Mouse (Mus musculus) urinary bladder, postnatal 36 days (tissue): ENCODE results near the gene Cep112.

Experiments
- DNase-seq, 2 experiments: peaks; one replicate each; pipeline ENCODE4 v3.0.0; 2022; ENCODE audit warnings: low spot score in 2 of 2, mixed read lengths in 1 of 2

Cep112 gene

DNA sequence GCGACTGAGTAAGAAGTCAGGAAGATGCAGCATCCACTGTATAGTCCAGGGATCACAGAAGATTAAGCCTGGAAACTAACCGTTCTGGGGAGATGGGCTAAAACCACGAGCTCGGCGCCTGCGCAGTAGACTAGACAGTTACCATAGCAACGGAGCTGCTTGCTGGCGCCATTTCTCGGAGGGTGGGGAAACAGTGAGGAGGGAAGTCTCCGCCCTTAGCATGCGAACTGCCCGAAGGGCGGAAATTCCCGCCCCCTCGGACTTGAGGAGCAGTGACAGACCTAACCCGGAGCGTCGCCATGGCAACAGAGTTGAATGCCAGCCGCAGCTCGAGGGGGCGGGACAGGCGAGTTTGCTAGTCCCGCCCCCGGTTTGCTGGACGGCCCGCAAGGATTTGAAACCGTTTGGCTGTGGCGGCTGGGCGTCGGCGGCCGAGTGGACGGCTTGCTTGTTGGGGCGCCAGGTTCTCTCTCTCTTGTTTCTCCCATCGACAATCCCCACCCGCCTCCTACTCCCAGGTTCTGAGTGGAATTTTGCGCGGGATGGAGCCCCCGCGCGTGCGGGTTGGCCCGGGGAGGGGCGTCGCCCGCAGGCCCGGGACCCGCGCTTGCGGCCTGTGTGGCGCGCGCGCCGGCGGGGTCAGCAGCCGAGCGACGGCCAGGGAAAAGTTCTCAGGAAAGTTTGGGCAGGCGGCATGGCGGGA is at the start of gene Cep112:
Gene Cep112 (plus strand): TSS at position 304 of the 703 bp plus-strand sequence.
- DNase-seq, result peak; percentile 93 to 97

DNA sequence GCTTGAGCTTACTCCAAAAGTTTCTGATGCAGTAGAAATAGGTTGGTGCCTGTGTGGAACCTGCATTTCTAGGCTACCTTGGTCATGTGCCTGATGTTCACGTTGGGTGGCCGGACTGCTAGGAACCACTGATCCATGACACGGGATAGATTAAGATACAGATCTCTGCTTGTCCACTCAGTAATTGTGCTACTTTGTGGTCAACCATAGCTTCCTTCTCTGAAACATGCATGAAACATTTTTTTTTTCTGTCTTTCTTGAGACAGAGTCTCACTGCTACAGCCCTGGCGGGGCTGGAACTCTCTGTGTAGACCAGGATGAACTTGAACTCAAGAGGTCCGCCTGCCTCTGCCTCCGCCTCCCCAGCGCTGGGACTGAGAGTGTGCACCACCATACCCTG is 48.2 kb upstream of the Cep112 start:
- no peak for DNase-seq

DNA sequence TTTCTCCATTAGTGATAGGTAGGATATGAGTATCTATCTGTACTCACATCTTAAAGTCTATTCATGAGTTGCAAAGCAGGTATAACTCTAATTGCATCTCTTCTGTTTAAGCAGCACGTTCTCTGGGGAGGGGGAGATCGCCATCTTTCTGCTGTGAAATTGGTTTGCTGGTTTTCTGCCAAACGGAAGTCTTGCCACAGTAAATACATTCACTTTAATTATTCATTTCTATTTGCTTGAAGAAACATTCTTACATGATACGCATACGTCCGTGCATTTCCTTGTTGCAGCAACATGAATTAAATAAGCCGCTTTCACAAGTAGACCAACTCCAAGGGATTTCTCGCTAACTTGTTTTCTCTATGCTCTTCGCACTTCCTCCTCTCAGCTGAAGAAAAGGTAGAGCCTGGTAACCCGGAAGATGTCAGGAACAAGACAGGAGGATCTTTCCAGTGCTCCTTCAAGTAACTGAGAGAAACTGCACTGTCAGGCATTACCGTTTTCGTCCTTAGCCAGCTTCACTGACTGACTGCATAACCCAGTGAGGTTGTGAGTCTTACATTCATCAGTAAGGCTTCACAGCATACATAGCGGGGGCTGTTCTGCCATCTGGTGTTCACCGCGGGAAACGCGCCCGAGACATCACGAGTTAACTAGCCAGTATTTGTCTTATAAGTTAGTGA is 47.2 kb upstream of the Cep112 start:
- peak; percentile 74 to 79 for DNase-seq

DNA sequence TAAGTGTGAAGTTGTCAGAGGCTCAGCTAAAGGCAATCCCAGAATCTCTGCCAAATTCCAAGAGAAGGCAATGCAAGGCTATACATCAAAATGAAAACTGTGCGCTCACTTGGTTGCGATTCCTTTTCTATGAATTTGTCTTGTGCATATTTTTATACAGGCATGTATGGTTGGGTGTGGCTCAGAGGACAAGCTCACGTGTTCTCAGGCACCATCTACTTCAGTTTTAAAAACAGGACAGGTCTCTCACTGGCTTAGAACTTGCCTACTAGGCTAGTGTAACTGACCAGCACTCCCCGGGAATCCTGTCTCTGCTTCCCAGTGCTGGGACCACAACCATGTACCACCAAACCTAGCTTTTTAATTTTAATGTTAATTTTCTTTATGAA is 46.6 kb upstream of the Cep112 start:
- DNase-seq, result no peak

DNA sequence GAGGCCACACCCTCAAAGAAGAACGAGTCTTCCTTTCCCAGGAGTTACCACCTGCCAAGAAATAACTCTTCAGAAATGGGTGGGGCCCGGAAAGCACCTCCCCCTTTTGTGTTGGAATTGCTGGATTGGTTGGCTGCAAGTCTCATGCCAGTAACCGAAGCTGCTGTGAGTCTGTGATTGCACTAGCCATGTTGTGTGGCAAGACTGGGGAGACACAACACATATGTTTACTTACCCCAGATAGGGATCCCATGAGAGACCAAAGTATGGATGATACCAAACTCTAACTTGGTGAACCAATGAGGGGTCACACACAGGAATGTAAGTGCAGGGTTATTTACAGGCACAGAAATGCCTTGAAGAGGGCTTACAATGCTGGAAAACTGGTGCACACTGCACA is 42.3 kb upstream of the Cep112 start:
- DNase-seq, result no peak

DNA sequence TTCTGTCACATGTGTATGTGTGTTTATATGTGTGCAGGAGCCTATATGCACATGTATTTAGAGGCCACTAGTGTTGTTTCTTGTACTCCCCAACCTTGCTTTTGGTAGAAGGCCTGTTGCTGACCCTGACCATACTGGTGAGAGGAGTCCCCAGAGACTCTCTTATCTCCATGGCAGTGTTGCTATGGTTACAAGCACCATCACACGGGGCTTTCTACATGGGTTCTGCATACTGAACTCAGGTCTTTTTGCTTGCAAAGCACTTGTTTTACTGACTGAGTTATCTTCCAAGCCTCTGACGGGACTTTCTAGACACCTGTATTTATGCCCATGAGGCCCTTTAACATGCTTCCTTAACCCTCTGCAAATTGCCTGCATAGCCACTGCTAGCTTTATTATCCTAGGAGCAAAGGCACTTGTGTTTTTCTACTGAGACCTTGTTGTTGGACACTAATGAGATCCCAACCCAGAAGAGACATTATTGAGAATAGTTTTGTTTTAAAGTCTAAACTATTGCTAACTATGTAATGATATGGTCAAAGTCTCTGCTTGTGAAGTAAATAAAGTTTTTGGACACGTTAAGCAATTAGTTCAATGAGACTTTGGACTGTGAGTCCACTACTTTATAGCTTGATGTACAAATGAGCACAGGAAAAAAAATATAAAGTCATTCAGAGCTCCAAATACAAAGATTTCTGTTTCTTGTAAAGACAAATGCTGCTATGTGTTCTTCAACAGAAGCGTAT is 39.9 kb upstream of the Cep112 start:
- DNase-seq, result no peak

DNA sequence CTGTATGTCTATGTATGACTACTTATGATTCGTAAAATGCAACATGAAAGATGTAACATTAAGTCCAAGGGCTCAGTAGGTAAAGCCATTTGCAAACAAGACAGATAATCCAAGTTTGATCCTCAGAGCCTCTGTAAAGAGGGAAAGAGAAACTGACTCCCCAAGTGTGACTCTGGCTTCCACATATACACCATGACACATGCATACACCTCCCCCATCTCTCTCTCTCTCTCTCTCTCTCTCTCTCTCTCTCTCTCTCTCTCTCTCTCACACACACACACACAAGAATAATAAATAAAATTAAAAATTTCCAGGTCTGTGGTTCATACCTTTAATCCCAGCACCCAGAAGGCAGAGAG is 39.3 kb upstream of the Cep112 start:
- no peak for DNase-seq

DNA sequence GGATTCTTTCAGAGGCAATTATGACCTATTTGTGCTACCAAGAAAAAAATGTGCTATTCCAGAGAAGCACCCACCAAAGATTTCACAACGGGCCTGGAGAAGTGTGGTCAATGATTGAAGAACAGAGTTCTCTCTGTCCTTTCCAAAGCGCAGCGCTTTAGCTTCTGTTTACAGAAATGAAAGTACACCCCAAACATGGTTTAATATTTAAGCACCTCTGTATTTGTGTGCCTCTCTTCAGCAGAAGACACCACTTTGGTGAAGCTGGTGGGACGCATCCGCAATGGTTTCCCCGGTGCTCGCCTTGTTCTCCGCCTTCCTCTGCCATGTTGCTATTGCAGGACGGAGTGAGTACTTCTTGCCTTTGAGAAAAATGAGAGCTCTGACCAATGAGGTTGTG is 29.9 kb upstream of the Cep112 start:
- DNase-seq, result no peak

DNA sequence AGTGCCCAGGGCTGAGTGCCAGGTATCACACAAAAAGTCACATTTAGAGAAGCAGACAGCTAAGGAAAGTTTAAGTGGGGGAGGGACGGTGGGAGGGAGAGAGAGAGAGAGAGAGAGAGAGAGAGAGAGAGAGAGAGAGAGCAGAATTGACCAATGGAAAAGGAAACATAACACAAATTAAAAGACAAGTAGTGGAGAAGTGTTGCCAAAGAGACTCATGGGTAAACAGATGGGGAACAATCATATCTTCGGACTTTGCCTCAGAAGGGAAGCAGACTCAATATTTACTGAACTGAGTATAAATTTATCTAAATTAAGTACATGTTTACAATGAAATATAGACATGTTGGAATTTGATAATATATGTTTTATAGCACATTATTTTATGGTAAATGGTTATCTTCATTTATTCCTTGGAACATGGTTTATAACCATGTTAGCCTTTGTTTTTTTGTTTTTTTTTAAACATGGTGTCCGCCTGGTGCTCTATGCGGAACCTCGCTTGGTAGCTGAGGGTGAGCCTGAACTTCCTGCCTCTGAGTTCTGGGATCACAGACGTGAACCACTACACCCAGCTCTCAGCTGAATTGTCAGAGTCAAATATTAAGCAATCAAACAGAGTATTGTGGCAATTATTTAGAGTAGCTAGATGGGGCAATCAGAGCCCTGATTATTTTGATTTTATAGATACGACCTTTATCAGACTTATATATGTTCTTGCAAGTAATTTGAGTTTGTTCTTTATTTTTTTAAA is 28.7 kb upstream of the Cep112 start:
- DNase-seq, result no peak

DNA sequence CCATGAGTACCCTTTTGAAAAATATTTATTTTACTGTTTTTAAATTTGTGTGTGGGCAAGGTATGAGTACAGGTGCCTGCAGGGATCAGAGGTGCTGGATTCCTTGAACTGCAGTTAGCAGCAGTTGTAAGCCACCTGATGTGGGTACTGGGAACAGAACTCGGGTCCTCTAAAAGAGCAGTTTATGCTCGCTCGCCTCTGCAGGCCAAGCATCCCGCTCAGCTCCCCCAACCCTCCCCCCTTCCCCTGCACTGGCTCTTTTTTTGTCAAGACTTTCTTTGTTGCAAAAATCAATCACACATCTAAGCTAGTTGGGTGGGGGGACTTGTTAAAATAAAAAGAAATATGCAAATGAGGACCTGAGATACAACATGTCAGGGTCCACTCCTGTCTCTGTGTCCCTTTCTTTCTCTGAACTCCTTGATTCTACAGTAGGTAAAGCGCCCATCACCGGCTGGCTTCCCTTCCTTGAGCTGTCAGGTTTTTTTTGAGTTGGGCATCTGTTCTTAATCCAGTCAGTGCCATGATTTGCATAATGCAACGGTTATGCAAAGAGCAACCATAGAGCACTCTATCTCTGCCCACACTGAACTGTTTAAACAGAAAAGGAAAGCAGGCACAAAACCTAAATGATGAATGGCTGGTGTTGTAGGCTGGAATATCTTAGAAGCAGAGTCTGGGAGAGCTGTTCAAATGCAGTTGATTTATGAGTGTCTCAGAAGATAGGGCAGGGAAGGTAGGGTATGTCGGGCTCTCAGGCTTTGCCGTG is 14.9 kb upstream of the Cep112 start:
- DNase-seq, result no peak

DNA sequence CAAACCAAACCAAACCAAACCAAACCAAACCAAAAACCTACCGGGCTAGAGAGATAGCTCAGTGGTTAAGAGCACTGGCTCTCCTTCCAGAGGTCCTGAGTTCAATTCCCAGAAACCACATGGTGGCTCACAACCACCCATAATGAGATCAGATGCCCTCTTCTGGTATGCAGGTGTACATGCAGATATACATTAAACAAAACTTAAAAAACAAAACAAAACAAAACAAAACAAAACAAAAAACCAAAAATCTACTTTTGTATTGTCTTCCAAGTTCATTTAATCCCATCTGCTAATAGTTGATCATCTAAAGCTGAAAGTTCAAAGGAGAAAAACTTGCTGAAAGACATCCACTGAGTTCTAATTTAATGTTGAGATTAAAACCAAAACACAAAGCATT is 8.6 kb upstream of the Cep112 start:
- DNase-seq, result no peak

DNA sequence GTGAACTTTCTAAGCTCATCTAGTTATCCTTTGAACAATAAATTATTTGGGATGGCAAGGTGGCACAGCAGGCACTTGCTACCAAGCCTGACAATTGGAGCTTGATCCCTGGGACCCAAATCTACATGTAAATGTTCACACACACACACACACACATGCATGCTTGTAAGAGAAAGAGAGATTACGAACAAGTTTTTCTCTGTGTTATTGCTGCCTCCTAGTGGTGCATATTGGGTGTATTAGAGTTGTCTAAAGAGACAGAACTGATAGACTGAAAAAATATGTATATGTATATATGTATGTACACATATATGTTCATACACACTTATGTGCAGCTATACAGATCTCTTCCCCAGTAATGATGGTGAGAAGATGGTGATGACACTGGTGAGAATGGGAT is 6.5 kb upstream of the Cep112 start:
- no peak for DNase-seq

DNA sequence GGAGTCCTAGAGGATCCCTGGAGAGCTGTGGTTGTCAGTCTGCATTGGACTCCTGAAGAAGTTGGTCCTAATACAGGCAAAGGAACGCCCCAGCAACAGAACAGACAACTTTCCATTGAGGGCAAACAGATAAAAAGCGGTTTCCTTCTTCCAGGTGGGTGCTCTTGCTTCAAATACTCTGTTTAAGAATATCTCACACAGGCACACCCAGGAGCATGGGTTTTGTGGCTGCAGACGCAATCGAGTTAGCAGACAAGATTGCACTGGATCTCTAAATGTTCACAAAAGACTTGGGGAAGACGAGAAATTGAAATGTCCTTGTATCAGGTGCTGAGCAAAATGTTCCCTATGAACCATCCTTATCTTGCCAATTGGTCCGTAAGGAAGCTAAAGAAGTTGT is 5.8 kb upstream of the Cep112 start:
- no peak for DNase-seq

DNA sequence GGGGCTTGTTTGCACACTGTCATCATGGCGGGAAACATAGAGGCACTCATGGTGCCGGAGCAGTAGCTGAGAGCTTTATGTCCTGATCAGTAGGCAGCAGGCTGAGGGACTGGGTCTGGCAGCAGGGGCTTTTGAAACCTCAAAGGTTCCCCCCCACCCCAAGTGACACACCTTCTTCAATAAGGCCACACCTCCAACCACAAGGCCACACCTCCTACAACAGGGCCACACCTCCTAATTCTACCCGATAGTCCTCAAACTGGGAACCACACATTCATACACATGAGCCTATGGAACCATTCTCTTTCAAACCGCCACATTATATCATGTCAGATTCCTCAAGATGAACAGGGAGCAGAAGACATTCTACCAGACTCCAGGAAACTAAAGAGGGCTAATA is 4.2 kb upstream of the Cep112 start:
- DNase-seq, result no peak

DNA sequence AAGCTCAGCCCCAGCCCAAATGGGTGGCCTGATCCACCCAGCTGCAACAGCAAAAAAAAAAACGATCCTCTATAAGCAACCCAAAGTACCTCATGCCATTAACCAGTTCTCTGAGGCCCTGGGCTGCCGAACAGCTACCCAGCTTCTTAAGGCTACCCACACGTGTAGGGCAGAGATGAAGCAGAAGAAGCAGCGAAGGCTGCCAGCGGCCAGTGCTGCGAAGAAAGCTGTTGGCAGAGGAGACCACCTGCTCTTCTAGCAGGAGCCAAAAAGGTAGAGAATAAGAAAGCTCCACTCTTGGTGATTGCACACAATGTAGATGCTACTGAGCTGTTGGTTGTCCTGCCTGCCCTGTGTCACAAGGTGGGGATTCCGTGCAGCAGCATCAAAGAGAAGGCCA is 1.8 kb upstream of the Cep112 start:
- DNase-seq, result no peak

DNA sequence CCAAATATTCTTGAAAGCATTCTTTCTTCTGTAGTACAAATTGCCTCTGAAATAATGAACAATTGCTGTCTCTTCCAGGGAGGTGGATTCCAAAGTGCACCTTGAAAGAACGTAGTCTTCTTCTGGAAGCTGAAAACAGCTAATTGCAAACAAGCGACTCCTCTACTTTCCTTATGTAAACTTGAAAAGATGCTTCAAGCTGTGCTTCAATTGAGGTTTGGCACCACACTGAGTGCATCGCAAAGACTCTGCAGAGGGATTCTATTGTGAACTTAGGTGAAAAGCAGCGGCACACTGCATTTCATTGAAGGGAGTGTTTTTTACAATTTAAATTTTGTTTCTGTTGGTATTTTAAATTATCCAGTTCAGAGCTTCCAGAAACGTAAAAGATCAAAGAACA is 881 bp upstream of the Cep112 start:
- no peak for DNase-seq

DNA sequence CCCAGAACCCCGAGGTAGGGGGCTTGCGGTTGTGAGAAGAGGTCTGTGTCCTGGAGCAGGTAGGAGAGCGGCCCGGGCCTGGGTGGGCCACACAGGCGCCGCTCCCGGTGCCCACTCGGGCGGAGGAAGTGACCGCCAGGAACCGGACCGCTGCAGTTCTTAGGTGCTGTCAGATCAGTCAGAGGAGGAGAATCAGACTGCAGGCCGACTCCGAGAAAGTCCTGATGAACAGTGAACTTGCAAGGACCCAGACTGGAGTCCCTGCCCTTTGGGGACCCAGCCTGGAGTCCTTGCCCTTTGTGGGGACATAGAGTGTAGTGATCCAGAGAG is 565 bp downstream of the Cep112 start:
- peak in 1 of 2 experiments; percentile 11 for DNase-seq

DNA sequence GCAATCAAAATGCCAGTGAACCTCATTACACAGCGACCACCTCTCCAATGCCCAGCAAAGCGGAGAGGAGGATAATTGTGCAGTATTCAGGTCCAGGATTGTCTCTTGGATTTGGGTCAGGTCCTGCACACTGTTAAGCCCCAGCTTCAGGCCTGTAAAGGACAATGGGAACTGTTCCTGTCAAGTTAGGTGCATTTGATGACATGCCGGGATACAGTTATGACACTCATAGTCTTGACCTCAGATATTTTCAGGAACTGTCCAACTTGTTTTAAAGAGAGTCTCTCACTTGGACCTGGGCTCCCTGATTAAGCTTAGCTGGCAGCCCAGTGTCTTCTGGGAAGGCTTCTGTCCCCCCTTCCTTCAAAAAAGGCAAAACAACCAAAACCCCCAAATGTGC is 1.1 kb downstream of the Cep112 start:
- DNase-seq, result no peak

DNA sequence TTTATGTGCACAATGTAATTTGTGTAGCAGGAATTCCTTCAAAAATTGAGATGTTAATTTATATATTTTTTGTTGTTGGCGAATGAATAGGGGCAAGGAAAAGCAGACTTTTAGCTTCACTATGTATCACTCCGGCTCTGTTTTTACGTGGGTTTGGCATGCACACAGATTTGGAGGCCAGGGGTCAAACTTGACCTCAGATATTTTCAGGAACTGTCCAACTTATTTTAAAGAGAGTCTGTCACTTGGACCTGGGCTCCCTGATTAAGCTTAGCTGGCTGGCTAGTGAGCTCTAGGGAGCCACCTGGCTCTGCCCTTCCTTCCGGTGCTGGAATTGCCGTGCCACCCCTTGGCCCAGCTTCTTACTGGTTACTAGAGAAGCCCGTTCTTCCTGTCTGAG is 2.2 kb downstream of the Cep112 start:
- no peak for DNase-seq

DNA sequence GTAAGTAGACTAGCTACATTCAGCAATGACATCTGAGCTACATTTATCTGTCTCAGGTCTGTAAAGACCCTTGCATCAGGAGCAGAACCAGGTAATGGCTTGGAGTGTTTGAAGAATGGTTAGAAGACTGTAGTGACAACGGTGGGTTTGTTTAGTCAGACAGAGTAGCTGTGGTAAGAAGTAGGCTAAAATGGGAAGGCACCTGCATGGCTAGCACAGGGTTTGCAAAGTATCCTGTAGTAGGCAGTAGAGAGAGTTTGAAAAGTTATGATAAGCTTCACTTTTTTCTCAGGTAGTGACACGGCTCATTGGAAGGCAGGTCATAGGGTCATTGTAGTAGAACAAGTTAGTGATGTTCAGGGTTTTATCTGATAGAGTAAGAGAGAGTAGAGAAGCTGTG is 4.1 kb downstream of the Cep112 start:
- DNase-seq, result no peak

DNA sequence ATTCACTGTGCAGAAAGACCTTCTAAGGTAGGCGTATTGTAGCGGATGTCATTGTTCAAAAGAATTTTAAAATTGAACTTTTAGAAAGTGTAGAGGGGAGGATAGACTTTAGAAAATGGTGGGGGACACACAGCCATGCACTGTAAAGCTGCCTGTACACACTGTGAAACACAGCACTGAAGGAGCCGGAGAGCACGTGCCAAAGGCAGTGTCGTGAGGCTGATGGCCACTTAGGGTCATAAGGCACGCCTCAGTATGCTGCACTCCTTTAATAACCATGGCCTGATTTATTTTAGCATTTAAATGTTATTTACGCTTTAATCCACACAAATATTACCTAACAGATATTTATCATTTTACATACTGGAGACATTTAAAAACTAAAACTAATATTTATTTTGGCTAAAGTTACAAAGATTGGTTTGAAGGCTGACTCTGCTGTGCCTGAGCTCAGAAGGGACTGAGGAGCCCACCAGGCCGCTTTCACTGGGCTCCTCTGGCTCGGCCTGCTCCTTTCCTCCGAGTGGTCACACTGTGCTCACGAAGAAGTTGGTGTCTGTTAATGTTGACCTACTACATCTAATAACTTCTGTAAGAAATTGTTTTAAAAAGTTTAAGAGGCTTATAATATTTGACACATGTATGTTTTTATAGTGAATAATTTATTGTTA is 19.0 kb downstream of the Cep112 start:
- DNase-seq, result no peak
